Mouse (Mus musculus) forebrain, embryonic 15.5 days (tissue): ENCODE measurements around the gene Gla. TPM values are rescaled to one million over a fixed set of nuclear protein-coding genes. Genes with fewer than 3 reads are reported as not detected.

Source experiments
- ATAC-seq: fragments of 200-750 bp; cut with Nextera tagmentation; replicated peaks from 2 replicates; pipeline ENCODE4 v1.8.0; 2017; ENCODE audit warnings: mild to moderate bottlenecking, moderate TSS enrichment, moderate library complexity
- H3K27ac ChIP-seq: fragments of 300-500 bp; sonication (generic); replicated peaks from 2 replicates; pipeline ENCODE4 v1.5.1; 2015; ENCODE audit warnings: mild to moderate bottlenecking, inconsistent platforms
- H3K27me3 ChIP-seq: fragments of 300-500 bp; sonication (generic); 2 replicates; pipeline ENCODE4 v1.6.1; 2015; ENCODE audit warnings: inconsistent platforms
- H3K36me3 ChIP-seq: fragments of 300-500 bp; sonication (generic); 2 replicates; pipeline ENCODE4 v1.6.1; 2015; ENCODE audit warnings: mild to moderate bottlenecking, inconsistent platforms
- H3K4me1 ChIP-seq: fragments of 300-500 bp; sonication (generic); 2 replicates; pipeline ENCODE4 v1.6.1; 2015; ENCODE audit warnings: inconsistent platforms
- H3K4me2 ChIP-seq: fragments of 300-500 bp; sonication (generic); replicated peaks from 2 replicates; pipeline ENCODE4 v1.6.1; 2015; ENCODE audit warnings: mild to moderate bottlenecking, inconsistent platforms
- H3K4me3 ChIP-seq: fragments of 300-500 bp; sonication (generic); 2 replicates; pipeline ENCODE4 v1.5.1; 2015; ENCODE audit warnings: mild to moderate bottlenecking, inconsistent platforms
- H3K9ac ChIP-seq: fragments of 300-500 bp; sonication (generic); replicated peaks from 2 replicates; pipeline ENCODE4 v1.6.1; 2015; ENCODE audit warnings: mild to moderate bottlenecking, inconsistent platforms
- H3K9me3 ChIP-seq: fragments of 300-500 bp; sonication (generic); 2 replicates; pipeline ENCODE4 v1.6.1; 2016; ENCODE audit warnings: inconsistent platforms
- WGBS: fragments of 180-500 bp; shearing (Covaris S2); methylation state at CpG from one replicate; pipeline ENCODE4 v1.1.7; 2015; ENCODE audit warnings: mixed read lengths; 5-methylcytosine and 5-hydroxymethylcytosine counted together
- polyA plus RNA-seq: library from polyadenylated mRNA; unstranded; fragments of >200 nt; fragmentation: Nextera tagmentation; extraction: Ambion mirVana; gene quantifications from 2 replicates; pipeline ENCODE4 v1.2.1, GENCODE M21; 2015

The Gla gene
- polyA plus RNA-seq = 2.9 and 3.4 TPM in 2 replicates

GRCm38 (mm10) chrX:134600659-134601379, at the start of gene Gla, which contains the start of gene Hnrnph2:
Gene Gla, minus strand, starts transcription at chrX:134601125.
Gene Hnrnph2, plus strand, starts transcription at chrX:134601179.
- WGBS = 22% methylated on average over 33 of the region's 33 CpGs
- Histone ChIP-seq H3K27ac (peak within 1 kb of the TSS; percentile 95), H3K4me3 (peak within 1 kb of the TSS; percentile 57), H3K9me3 (no peaks in the 10 kb centered on the region), H3K27me3 (no peaks in the 10 kb centered on the region), H3K36me3 (no peaks in the 10 kb centered on the region), H3K9ac (peak within 1 kb of the TSS; percentile 54), H3K4me2 (peak within 1 kb of the TSS; percentile 51), H3K4me1 (peaks cover 20% of the 10 kb centered on the region)
- peak; percentile 98 for ATAC-seq

- Histone ChIP-seq H3K4me1 (no peaks in the 10 kb centered on the region), H3K27ac (no peak overlapping the region), H3K4me2 (0 out of 2 replicates have a peak overlapping the region, but pooled peaks have one; percentile 24), H3K9ac (no peak overlapping the region), H3K9me3 (no peaks in the 10 kb centered on the region), H3K36me3 (no peaks in the 10 kb centered on the region), H3K4me3 (0 out of 2 replicates have a peak overlapping the region, but pooled peaks have one; percentile 13), H3K27me3 (no peaks in the 10 kb centered on the region)
- 23% methylated on average over 11 of the region's 11 CpGs for WGBS
- ATAC-seq = peak; percentile 82; the same call in 1 of the 2 replicates
These were observed 47.2 kb upstream of the Gla start for GRCm38 (mm10) chrX:134648031-134648692.

GRCm38 (mm10) chrX:134647421-134647820, 46.5 kb upstream of the Gla start:
- Histone ChIP-seq H3K27ac (no peak overlapping the region), H3K36me3 (no peaks in the 10 kb centered on the region), H3K4me2 (no peak overlapping the region), H3K4me3 (no peak overlapping the region), H3K4me1 (no peaks in the 10 kb centered on the region), H3K27me3 (no peaks in the 10 kb centered on the region), H3K9ac (no peak overlapping the region), H3K9me3 (no peaks in the 10 kb centered on the region)
- no peak; the same call in 1 of the 2 replicates for ATAC-seq
- 77% methylated on average over 8 of the region's 8 CpGs for WGBS

GRCm38 (mm10) chrX:134646338-134646737, 45.4 kb upstream of the Gla start:
- 75% methylated on average over 1 of the region's 1 CpGs for WGBS
- H3K36me3 ChIP-seq = no peaks in the 10 kb centered on the region
- no peaks in the 10 kb centered on the region for H3K9me3 ChIP-seq
- no peak overlapping the region for H3K4me2 ChIP-seq
- no peak overlapping the region for H3K9ac ChIP-seq
- no peaks in the 10 kb centered on the region for H3K27me3 ChIP-seq
- H3K4me1 ChIP-seq = no peaks in the 10 kb centered on the region
- H3K27ac ChIP-seq = no peak overlapping the region
- no peak overlapping the region for H3K4me3 ChIP-seq
- ATAC-seq = no peak

- Histone ChIP-seq H3K27ac (no peak overlapping the region), H3K9me3 (no peaks in the 10 kb centered on the region), H3K27me3 (no peaks in the 10 kb centered on the region), H3K9ac (no peak overlapping the region), H3K4me3 (no peak overlapping the region), H3K4me1 (no peaks in the 10 kb centered on the region), H3K4me2 (no peak overlapping the region), H3K36me3 (no peaks in the 10 kb centered on the region)
- WGBS = 58% methylated on average over 10 of the region's 10 CpGs
- ATAC-seq = no peak
These were observed 40.3 kb upstream of the Gla start for GRCm38 (mm10) chrX:134641000-134641760.

- no peak overlapping the region for H3K4me2 ChIP-seq
- H3K36me3 ChIP-seq = no peaks in the 10 kb centered on the region
- H3K27ac ChIP-seq = no peak overlapping the region
- ATAC-seq = no peak
- no peak overlapping the region for H3K4me3 ChIP-seq
- 84% methylated on average over 3 of the region's 3 CpGs for WGBS
- H3K4me1 ChIP-seq = no peaks in the 10 kb centered on the region
- no peaks in the 10 kb centered on the region for H3K27me3 ChIP-seq
- no peak overlapping the region for H3K9ac ChIP-seq
- H3K9me3 ChIP-seq = no peaks in the 10 kb centered on the region
These were observed 34.9 kb upstream of the Gla start for GRCm38 (mm10) chrX:134635860-134636259.

GRCm38 (mm10) chrX:134635111-134635510, 34.2 kb upstream of the Gla start:
- no peak for ATAC-seq
- H3K4me1 ChIP-seq = no peaks in the 10 kb centered on the region

GRCm38 (mm10) chrX:134632710-134633109, 31.8 kb upstream of the Gla start:
- no peaks in the 10 kb centered on the region for H3K36me3 ChIP-seq
- no peaks in the 10 kb centered on the region for H3K27me3 ChIP-seq
- H3K27ac ChIP-seq = no peak overlapping the region
- no peak overlapping the region for H3K4me3 ChIP-seq
- no peak overlapping the region for H3K9ac ChIP-seq
- H3K4me1 ChIP-seq = no peaks in the 10 kb centered on the region
- WGBS = 91% methylated on average over 5 of the region's 5 CpGs
- no peak overlapping the region for H3K4me2 ChIP-seq
- H3K9me3 ChIP-seq = no peaks in the 10 kb centered on the region
- no peak for ATAC-seq

More at GRCm38 (mm10) chrX:134635111-134635510, 34.2 kb upstream of the Gla start:
- H3K4me3 ChIP-seq = no peak overlapping the region
- 63% methylated on average over 3 of the region's 3 CpGs for WGBS
- H3K4me2 ChIP-seq = no peak overlapping the region
- H3K9me3 ChIP-seq = no peaks in the 10 kb centered on the region
- H3K9ac ChIP-seq = no peak overlapping the region
- no peaks in the 10 kb centered on the region for H3K36me3 ChIP-seq
- H3K27me3 ChIP-seq = no peaks in the 10 kb centered on the region
- H3K27ac ChIP-seq = no peak overlapping the region

GRCm38 (mm10) chrX:134628200-134628599, 27.3 kb upstream of the Gla start:
- 91% methylated on average over 2 of the region's 2 CpGs for WGBS
- H3K27me3 ChIP-seq = no peaks in the 10 kb centered on the region
- no peak overlapping the region for H3K27ac ChIP-seq
- H3K36me3 ChIP-seq = no peaks in the 10 kb centered on the region
- no peak overlapping the region for H3K9ac ChIP-seq
- H3K4me3 ChIP-seq = no peak overlapping the region
- no peaks in the 10 kb centered on the region for H3K9me3 ChIP-seq
- no peak for ATAC-seq
- no peaks in the 10 kb centered on the region for H3K4me1 ChIP-seq
- no peak overlapping the region for H3K4me2 ChIP-seq

- no peak for ATAC-seq
- H3K9ac ChIP-seq = no peak overlapping the region
- no peaks in the 10 kb centered on the region for H3K36me3 ChIP-seq
- H3K27me3 ChIP-seq = no peaks in the 10 kb centered on the region
- peaks cover 10% of the 10 kb centered on the region; the same call in 1 of the 2 replicates for H3K4me1 ChIP-seq
- no peak overlapping the region for H3K4me2 ChIP-seq
- H3K27ac ChIP-seq = no peak overlapping the region
- H3K4me3 ChIP-seq = no peak overlapping the region
- 88% methylated on average over 4 of the region's 4 CpGs for WGBS
- H3K9me3 ChIP-seq = no peaks in the 10 kb centered on the region
These were observed 22.4 kb upstream of the Gla start for GRCm38 (mm10) chrX:134623350-134623749.

GRCm38 (mm10) chrX:134621685-134622084, 20.8 kb upstream of the Gla start:
- H3K9me3 ChIP-seq = no peaks in the 10 kb centered on the region
- no peaks in the 10 kb centered on the region for H3K36me3 ChIP-seq
- H3K27ac ChIP-seq = no peak overlapping the region
- no peak overlapping the region for H3K9ac ChIP-seq
- H3K4me3 ChIP-seq = no peak overlapping the region
- no peak overlapping the region for H3K4me2 ChIP-seq
- peaks cover 10% of the 10 kb centered on the region; the same call in 1 of the 2 replicates for H3K4me1 ChIP-seq
- no peaks in the 10 kb centered on the region for H3K27me3 ChIP-seq
- ATAC-seq = no peak
- 81% methylated on average over 3 of the region's 3 CpGs for WGBS
